Mouse (Mus musculus): ENCODE data around the gene Olfr544. TPM values are rescaled to one million over a fixed set of nuclear protein-coding genes. Genes with fewer than 3 reads are reported as not detected.
A peak's percentile ranks its signal among the peaks of the same experiment; 100 is the strongest.

The Olfr544 gene
- 0.09 TPM in 1 of 2 replicates, not detected in the other for polyA plus RNA-seq (2014; fragmentation: Nextera tagmentation; extraction: Ambion mirVana)

DNA sequence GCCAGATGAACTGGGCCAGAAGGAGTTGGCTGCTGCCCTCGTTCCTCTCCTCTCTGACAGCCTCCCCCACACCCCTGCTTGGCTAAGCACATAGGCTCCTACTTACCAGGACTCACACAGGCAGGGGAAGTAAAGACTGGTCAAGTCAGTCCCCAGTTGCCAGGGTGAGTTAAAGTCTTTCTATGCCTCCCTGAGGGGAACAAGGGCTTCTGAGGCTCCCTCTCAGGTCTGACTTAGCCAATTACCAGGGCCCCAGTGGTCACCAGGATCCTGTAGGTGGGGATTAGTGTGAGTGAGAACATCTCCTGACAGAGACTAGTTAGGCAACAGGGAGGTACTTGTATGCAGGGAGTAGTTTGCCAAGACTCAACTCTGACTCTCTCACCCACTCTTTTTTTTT is at the start of gene Olfr544:
Olfr544 (minus strand) TSS at position 153 of the 400 bp plus-strand sequence.
- Histone ChIP-seq H3K9me3 (replicated peaks; ENCODE audit: control insufficient read depth, low read length) (no peaks in the 10 kb centered on the region), H3K9ac (ENCODE audit: low read length) (no peak within 1 kb of the TSS), H3K27me3 (replicated peaks; ENCODE audit: control insufficient read depth, insufficient read depth, low read length) (no peaks in the 10 kb centered on the region), H3K4me2 (ENCODE audit: low read length) (no peak within 1 kb of the TSS), H3K27ac (ENCODE audit: low read depth, low read length) (no peak within 1 kb of the TSS), H3K4me3 (ENCODE audit: low read depth, low read length) (no peak within 1 kb of the TSS), H3K4me1 (ENCODE audit: control insufficient read depth, insufficient read depth, low read length) (no peaks in the 10 kb centered on the region), H3K36me3 (ENCODE audit: control insufficient read depth, insufficient read depth, low read length) (no peaks in the 10 kb centered on the region)
- no peak for DNase-seq (ENCODE audit: low spot score)
- ATAC-seq: no peak
- WGBS: 56% methylated on average over 1 of the region's 1 CpGs

DNA sequence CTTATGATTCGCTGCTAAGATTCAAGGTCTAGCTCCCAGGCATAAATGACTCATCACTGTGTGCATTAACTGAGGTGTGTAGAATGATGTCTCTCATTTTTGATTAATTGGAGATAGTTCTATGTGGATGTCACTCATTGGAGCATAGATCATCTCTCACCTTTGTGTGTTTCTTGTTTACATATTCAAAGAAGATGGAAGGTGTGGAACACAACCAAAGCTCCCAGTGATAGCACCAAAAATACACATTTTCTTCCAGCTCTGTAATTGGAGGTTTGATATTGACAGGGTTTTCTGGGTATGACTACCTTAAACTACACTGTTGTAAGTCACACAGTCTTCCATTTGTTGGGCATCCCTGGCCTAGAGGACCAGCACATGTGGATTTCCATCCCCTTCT is 46.3 kb upstream of the Olfr544 start, which contains the start of gene Olfr547:
Olfr547 (plus strand) TSS at position 301 of the 400 bp plus-strand sequence.
- ATAC-seq (no peak), DNase-seq (ENCODE audit: low spot score) (no peak)
- Histone ChIP-seq H3K4me2 (ENCODE audit: low read length) (no peak within 1 kb of the TSS), H3K4me1 (ENCODE audit: control insufficient read depth, insufficient read depth, low read length) (no peaks in the 10 kb centered on the region), H3K9ac (ENCODE audit: low read length) (no peak within 1 kb of the TSS), H3K36me3 (ENCODE audit: control insufficient read depth, insufficient read depth, low read length) (no peaks in the 10 kb centered on the region), H3K4me3 (ENCODE audit: low read depth, low read length) (no peak within 1 kb of the TSS), H3K9me3 (replicated peaks; ENCODE audit: control insufficient read depth, low read length) (no peaks in the 10 kb centered on the region), H3K27me3 (replicated peaks; ENCODE audit: control insufficient read depth, insufficient read depth, low read length) (no peaks in the 10 kb centered on the region), H3K27ac (ENCODE audit: low read depth, low read length) (no peak within 1 kb of the TSS)
- 79% methylated on average over 1 of the region's 1 CpGs for WGBS

DNA sequence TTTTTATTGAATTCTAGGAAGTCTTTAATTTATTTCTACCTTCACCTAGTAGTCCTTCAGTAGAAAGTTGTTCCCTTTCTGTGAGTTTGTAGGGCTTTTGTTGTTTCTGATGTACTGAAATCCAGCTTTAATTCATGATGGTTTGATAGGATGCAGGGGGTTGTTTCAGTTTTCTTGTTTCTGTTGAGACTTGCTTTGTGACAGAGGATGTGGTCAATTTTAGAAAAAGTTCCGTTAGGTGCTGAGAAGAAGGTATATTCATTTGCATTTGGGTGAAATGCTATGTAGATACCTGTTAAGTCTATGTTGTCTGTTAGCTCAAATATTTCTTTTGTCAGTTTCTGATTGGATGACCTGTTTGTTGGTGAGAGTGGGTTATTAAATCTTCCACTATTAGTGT is 40.9 kb upstream of the Olfr544 start:
- Histone ChIP-seq H3K4me1 (ENCODE audit: control insufficient read depth, insufficient read depth, low read length) (no peaks in the 10 kb centered on the region), H3K4me2 (ENCODE audit: low read length) (no peak overlapping the region), H3K9ac (ENCODE audit: low read length) (no peak overlapping the region), H3K9me3 (replicated peaks; ENCODE audit: control insufficient read depth, low read length) (no peaks in the 10 kb centered on the region), H3K27ac (ENCODE audit: low read depth, low read length) (no peak overlapping the region), H3K27me3 (replicated peaks; ENCODE audit: control insufficient read depth, insufficient read depth, low read length) (no peaks in the 10 kb centered on the region), H3K4me3 (ENCODE audit: low read depth, low read length) (no peak overlapping the region), H3K36me3 (ENCODE audit: control insufficient read depth, insufficient read depth, low read length) (no peaks in the 10 kb centered on the region)
- ATAC-seq: no peak
- no peak for DNase-seq (ENCODE audit: low spot score)
- 83% methylated on average over 1 of the region's 1 CpGs for WGBS

DNA sequence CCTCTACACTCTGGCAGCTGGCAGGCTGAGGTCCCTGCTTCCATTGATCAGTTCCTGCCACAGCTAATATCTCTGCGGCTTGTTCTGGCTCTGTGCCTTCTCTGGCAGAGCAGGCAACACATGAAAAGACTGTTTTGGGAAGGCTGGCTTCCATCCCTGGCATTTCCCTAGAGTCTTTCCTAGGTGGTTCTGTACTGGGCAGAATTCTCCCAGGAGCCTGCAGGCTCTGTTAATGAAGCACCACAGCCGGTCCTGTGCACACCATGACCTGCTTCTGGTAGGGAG is 28.9 kb upstream of the Olfr544 start:
- Histone ChIP-seq H3K9me3 (replicated peaks; ENCODE audit: control insufficient read depth, low read length) (no peaks in the 10 kb centered on the region), H3K27ac (ENCODE audit: low read depth, low read length) (no peak overlapping the region), H3K4me1 (ENCODE audit: control insufficient read depth, insufficient read depth, low read length) (0 out of 2 replicates have a peak, but pooled peaks cover 5% of the 10 kb centered on the region), H3K36me3 (ENCODE audit: control insufficient read depth, insufficient read depth, low read length) (no peaks in the 10 kb centered on the region), H3K4me2 (ENCODE audit: low read length) (no peak overlapping the region), H3K4me3 (ENCODE audit: low read depth, low read length) (no peak overlapping the region), H3K27me3 (replicated peaks; ENCODE audit: control insufficient read depth, insufficient read depth, low read length) (peaks cover 10% of the 10 kb centered on the region; the same call in 1 of the 2 replicates), H3K9ac (ENCODE audit: low read length) (no peak overlapping the region)
- WGBS: 53% methylated on average over 2 of the region's 2 CpGs
- ATAC-seq (no peak; the same call in 1 of the 2 replicates), DNase-seq (ENCODE audit: low spot score) (peak; percentile 70)

DNA sequence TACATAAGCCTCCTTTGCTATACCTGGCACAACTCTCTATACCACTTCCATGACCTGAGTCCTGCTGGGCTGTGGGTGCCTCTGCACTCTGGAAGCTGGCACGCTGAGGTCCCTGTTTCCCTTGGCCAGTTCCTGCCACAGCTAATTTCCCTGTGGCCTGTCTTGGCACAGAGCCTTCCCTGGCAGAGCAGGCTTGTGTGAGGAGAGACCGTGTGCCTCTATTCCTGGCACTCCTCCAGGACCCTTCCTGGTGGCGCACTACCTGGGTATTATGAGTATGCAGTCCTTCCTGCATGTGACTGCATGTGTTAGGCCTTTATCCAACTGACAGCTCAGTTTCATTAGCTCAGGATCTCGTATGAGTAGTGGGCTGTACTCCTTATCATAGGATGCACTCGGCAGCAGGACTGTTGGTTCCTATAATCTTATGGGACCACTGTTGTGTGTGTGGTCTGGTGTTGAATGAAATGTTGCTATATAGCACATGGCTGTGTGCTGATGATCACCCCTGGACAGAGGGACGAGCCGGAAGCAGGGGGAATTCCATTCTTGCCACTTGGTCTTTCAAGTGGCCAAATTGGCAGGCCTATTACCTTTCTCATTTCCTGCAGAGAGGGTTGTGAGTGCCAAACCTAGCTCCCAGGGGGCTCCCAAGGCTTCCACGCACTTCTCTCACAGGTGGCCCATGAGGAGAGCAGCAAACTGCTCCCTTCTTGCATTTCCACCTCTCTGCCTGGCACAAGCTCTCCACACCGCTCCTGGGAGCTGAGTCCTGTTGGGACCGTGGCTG is 28.3 kb upstream of the Olfr544 start:
- no peak overlapping the region for H3K9ac ChIP-seq (ENCODE audit: low read length)
- no peak for ATAC-seq

DNA sequence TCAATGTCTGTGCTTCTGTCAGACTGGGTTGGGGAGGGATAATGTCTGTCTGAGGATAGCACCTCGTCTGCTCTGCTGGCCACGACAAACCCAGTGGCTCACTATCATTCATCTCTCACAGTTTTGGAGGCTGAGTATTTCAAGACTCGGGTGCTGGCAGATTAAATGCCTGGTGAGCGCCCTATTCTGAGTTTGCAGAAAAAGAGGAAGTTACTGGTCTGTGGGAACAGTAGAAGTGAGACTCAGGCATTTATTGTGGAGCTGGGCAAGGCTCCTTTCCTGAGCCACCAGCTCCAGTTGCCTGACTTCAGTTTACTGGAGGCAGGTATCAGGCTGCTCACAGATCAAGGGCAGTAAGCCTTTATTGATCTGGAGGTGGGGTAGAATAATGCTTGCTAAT is 26.0 kb upstream of the Olfr544 start:
- Histone ChIP-seq H3K4me3 (ENCODE audit: low read depth, low read length) (no peak overlapping the region), H3K4me1 (ENCODE audit: control insufficient read depth, insufficient read depth, low read length) (0 out of 2 replicates have a peak, but pooled peaks cover 5% of the 10 kb centered on the region), H3K27me3 (replicated peaks; ENCODE audit: control insufficient read depth, insufficient read depth, low read length) (peaks cover 10% of the 10 kb centered on the region; the same call in 1 of the 2 replicates), H3K27ac (ENCODE audit: low read depth, low read length) (no peak overlapping the region), H3K36me3 (ENCODE audit: control insufficient read depth, insufficient read depth, low read length) (no peaks in the 10 kb centered on the region), H3K9me3 (replicated peaks; ENCODE audit: control insufficient read depth, low read length) (no peaks in the 10 kb centered on the region), H3K9ac (ENCODE audit: low read length) (no peak overlapping the region), H3K4me2 (ENCODE audit: low read length) (no peak overlapping the region)
- no peak for DNase-seq (ENCODE audit: low spot score)
- WGBS: 81% methylated on average over 4 of the region's 4 CpGs
- no peak for ATAC-seq

More for the DNA sequence above, 28.3 kb upstream of the Olfr544 start:
- H3K27ac ChIP-seq (ENCODE audit: low read depth, low read length): no peak overlapping the region
- DNase-seq (ENCODE audit: low spot score): peak; percentile 55
- peaks cover 10% of the 10 kb centered on the region; the same call in 1 of the 2 replicates for H3K27me3 ChIP-seq (replicated peaks; ENCODE audit: control insufficient read depth, insufficient read depth, low read length)
- H3K4me2 ChIP-seq (ENCODE audit: low read length): no peak overlapping the region
- 51% methylated on average over 10 of the region's 10 CpGs for WGBS
- no peaks in the 10 kb centered on the region for H3K9me3 ChIP-seq (replicated peaks; ENCODE audit: control insufficient read depth, low read length)
- H3K4me1 ChIP-seq (ENCODE audit: control insufficient read depth, insufficient read depth, low read length): 0 out of 2 replicates have a peak, but pooled peaks cover 5% of the 10 kb centered on the region
- no peaks in the 10 kb centered on the region for H3K36me3 ChIP-seq (ENCODE audit: control insufficient read depth, insufficient read depth, low read length)
- H3K4me3 ChIP-seq (ENCODE audit: low read depth, low read length): no peak overlapping the region

DNA sequence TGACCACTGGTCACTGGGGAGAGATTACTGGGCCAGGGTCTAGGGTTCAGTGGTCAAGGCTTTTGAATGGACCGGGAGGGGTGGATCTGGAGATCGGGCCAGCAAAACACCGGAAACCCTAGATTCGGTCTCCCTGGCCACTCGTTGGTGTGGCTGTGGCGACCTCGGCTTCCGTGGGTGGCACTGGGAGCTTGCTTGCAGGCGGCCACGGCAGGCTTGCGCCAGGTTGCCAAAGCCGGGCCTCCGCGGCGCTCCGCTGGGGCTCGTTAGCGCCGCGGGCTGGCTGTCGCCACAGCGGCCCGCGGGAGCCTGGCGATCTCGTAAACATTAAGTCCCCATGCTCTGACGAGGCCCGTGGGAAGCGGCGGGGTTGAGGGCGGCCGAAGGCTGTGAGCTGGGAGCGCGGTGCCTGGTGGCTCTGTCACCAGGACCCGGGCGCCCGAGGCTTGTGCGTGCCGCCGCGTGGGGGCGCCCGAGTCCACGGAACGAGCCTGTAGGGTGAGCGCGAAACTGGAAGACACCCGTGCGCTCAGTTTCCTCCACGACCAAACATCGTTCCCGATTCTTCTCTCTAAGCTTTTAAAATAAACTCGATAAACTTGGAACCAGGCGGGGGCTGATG is 24.8 kb upstream of the Olfr544 start:
- Histone ChIP-seq H3K4me2 (ENCODE audit: low read length) (peak overlapping the region; percentile 85), H3K27me3 (replicated peaks; ENCODE audit: control insufficient read depth, insufficient read depth, low read length) (peaks cover 10% of the 10 kb centered on the region; the same call in 1 of the 2 replicates), H3K4me3 (ENCODE audit: low read depth, low read length) (peak overlapping the region; percentile 43), H3K27ac (ENCODE audit: low read depth, low read length) (0 out of 2 replicates have a peak overlapping the region, but pooled peaks have one; percentile 14), H3K4me1 (ENCODE audit: control insufficient read depth, insufficient read depth, low read length) (0 out of 2 replicates have a peak, but pooled peaks cover 5% of the 10 kb centered on the region), H3K36me3 (ENCODE audit: control insufficient read depth, insufficient read depth, low read length) (no peaks in the 10 kb centered on the region), H3K9me3 (replicated peaks; ENCODE audit: control insufficient read depth, low read length) (no peaks in the 10 kb centered on the region), H3K9ac (ENCODE audit: low read length) (peak overlapping the region; percentile 73)
- ATAC-seq (peak; percentile 95), DNase-seq (ENCODE audit: low spot score) (peak; percentile 90)
- under 1% methylated on average over 53 of the region's 54 CpGs for WGBS

DNA sequence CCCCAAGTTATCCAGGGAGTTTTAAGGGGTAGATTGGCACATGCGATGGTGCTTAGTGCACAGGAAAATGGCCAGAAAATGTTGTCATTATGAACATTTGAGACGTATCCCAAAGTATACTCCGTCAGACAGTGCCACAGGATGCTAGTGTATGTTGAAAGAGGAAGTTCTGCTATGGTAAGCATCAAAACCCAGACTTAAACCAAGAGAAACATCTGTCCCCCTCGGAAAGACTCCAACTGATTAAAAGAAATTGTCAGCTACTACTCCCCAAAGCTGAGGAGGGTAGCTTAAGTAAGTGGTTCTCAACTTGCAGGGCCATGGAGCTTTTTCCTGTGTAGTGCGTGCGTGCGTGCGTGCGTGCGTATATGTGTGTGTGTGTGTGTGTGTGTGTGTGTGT is 23.8 kb upstream of the Olfr544 start:
- no peaks in the 10 kb centered on the region for H3K36me3 ChIP-seq (ENCODE audit: control insufficient read depth, insufficient read depth, low read length)
- DNase-seq (ENCODE audit: low spot score): no peak
- WGBS: 93% methylated on average over 10 of the region's 10 CpGs
- ATAC-seq: no peak
- no peak overlapping the region for H3K4me3 ChIP-seq (ENCODE audit: low read depth, low read length)
- H3K9me3 ChIP-seq (replicated peaks; ENCODE audit: control insufficient read depth, low read length): no peaks in the 10 kb centered on the region
- peaks cover 10% of the 10 kb centered on the region; the same call in 1 of the 2 replicates for H3K27me3 ChIP-seq (replicated peaks; ENCODE audit: control insufficient read depth, insufficient read depth, low read length)
- no peak overlapping the region for H3K9ac ChIP-seq (ENCODE audit: low read length)
- H3K4me2 ChIP-seq (ENCODE audit: low read length): no peak overlapping the region
- H3K4me1 ChIP-seq (ENCODE audit: control insufficient read depth, insufficient read depth, low read length): 0 out of 2 replicates have a peak, but pooled peaks cover 3% of the 10 kb centered on the region
- H3K27ac ChIP-seq (ENCODE audit: low read depth, low read length): no peak overlapping the region

DNA sequence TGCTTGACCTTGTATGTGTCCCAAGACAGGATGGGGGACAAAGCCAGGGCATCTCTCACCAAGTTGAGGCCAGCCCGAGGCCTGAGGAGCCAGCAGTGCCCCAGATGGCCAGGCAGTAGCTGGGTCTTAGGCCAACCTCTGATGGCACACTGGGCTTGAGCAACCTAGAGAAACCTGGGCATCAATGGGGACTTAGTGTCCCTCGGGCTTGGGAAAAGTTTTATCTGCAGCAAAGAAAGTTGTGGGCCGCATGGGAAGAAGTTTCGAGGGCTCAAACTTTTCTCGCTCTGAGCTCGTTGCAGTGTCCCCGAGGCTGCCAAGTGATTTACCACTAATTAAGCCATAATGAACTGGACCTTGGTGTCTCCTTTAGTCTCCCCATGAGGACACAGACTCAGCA is 21.6 kb upstream of the Olfr544 start:
- Histone ChIP-seq H3K27ac (ENCODE audit: low read depth, low read length) (no peak overlapping the region), H3K4me2 (ENCODE audit: low read length) (no peak overlapping the region), H3K9me3 (replicated peaks; ENCODE audit: control insufficient read depth, low read length) (no peaks in the 10 kb centered on the region), H3K4me1 (ENCODE audit: control insufficient read depth, insufficient read depth, low read length) (no peaks in the 10 kb centered on the region), H3K9ac (ENCODE audit: low read length) (no peak overlapping the region), H3K4me3 (ENCODE audit: low read depth, low read length) (no peak overlapping the region), H3K27me3 (replicated peaks; ENCODE audit: control insufficient read depth, insufficient read depth, low read length) (peaks cover 10% of the 10 kb centered on the region; the same call in 1 of the 2 replicates), H3K36me3 (ENCODE audit: control insufficient read depth, insufficient read depth, low read length) (no peaks in the 10 kb centered on the region)
- WGBS: 61% methylated on average over 7 of the region's 7 CpGs
- DNase-seq (ENCODE audit: low spot score): no peak
- ATAC-seq: no peak
